In the genomic region with DNA sequence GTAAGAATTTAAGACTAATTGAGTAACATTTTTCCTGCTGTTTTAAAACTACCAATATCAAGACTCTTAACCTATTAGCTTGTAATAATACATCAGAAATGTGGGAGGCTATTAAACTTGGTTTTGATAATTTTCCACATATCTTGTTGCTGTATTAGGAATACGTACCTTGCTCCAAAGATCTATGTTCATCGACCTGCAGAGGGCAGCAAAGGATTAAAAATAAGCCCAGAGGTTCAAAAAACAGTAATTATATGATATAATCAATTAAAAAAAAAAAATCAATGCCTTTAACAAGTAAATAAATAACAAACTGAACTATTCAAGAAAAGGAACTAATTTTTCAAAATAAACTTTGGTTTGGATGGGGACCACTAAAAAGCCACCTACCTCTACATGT, we compare ENCODE assay signal across 11 mouse cellular contexts. TPM values are rescaled to one million over a fixed set of nuclear protein-coding genes. Genes with fewer than 3 reads are reported as not detected.
DNase-seq lines count a peak whose midpoint lies in the region; ATAC-seq lines count a peak whose summit lies in the region.
"Had no signal": no experiment of that assay in that cellular context is flagged by ENCODE, and none has a peak within 500 bp of the region (broad histone marks: within the 10 kb centered on the region; RNA-seq: fewer than 3 reads in every experiment).

No protein-coding gene starts in this region.

- no peak for ATAC-seq in CD4-positive, CD25-positive, alpha-beta regulatory T cell, adult 4 months
- ATAC-seq: forebrain, embryonic 13.5 days had no signal

- DNase-seq in CD4-positive, CD25-positive, alpha-beta regulatory T cell, adult 2 months (ENCODE audit: low read depth, low spot score), result peak; percentile 49
- peak; percentile 35 for DNase-seq in kidney, postnatal 10 days
- no peak for DNase-seq in kidney, adult 11 months
- peak; percentile 19 for DNase-seq in A20 (ENCODE audit: low read depth, low spot score)
- DNase-seq in induced T-regulatory cell, adult 2 months (ENCODE audit: low read depth), result peak; percentile 64
- DNase-seq in spleen, postnatal 36 days (ENCODE audit: low spot score in 2 of 2), result no peak
- DNase-seq in heart, postnatal 4 days, result no peak
- DNase-seq: adrenal gland, adult 2 months; cerebellum, postnatal 36 days had no signal

RNA-seq across cellular contexts. Expression of a gene that starts 34.5 kb away (rescaled TPM):
- polyA plus RNA-seq in CD4-positive, CD25-positive, alpha-beta regulatory T cell, adult 4 months (2017; shearing (Covaris generic)), result 10 to 100 TPM in 1 of 2 experiments, 1 to 10 TPM in 1; 9.9 to 11.8 TPM
- 100 to 1,000 TPM; 146 to 149 TPM for total RNA-seq in heart, postnatal 4 days (2021)

Comparison
In these comparisons a context has a peak if more than half of its experiments do, and no peak if none do; other contexts are left out.
1. DNase-seq: peak in CD4-positive, CD25-positive, alpha-beta regulatory T cell, adult 2 months (single experiment), kidney, postnatal 10 days (single experiment), A20 (single experiment) and induced T-regulatory cell, adult 2 months (single experiment); none in kidney, adult 11 months (single experiment), spleen, postnatal 36 days (0 of 2) and heart, postnatal 4 days (single experiment).